Mouse (Mus musculus) cerebellum, adult 2 months (tissue): ENCODE results near the gene Man2a1. TPM values are rescaled to one million over a fixed set of nuclear protein-coding genes. Genes with fewer than 3 reads are reported as not detected.

Source experiments
- DNase-seq, 2 experiments: peaks; one replicate each; pipeline ENCODE4 v3.0.0; 2021
- H3K27ac ChIP-seq: fragments of 200-500 bp; 2 replicates; pipeline ENCODE4 v1.5.1; 2012; ENCODE audit warnings: low read length, control low read depth, inconsistent platforms; ENCODE audit not compliant: insufficient read depth
- H3K27me3 ChIP-seq: fragments of 200-500 bp; 2 replicates; pipeline ENCODE4 v1.6.1; 2012; ENCODE audit warnings: inconsistent platforms, mild to moderate bottlenecking, low read length, moderate library complexity; ENCODE audit not compliant: control insufficient read depth, insufficient read depth
- H3K4me1 ChIP-seq: fragments of 200-500 bp; 2 replicates; pipeline ENCODE4 v1.6.1; 2011; ENCODE audit warnings: low read length; ENCODE audit not compliant: control insufficient read depth, insufficient read depth
- H3K4me3 ChIP-seq: fragments of 200-500 bp; replicated peaks from 2 replicates; pipeline ENCODE3; 2011; ENCODE audit warnings: mild to moderate bottlenecking, low read depth, low read length, control low read depth; ENCODE audit not compliant: insufficient read depth
- CTCF ChIP-seq: fragments of 200-500 bp; IDR thresholded peaks from 2 replicates; pipeline ENCODE4 v1.5.1; 2011; ENCODE audit warnings: low read depth, mild to moderate bottlenecking, control low read depth, low read length, moderate library complexity, borderline replicate concordance; ENCODE audit not compliant: insufficient read depth
- POLR2A ChIP-seq: fragments of 200-500 bp; IDR thresholded peaks from 2 replicates; pipeline ENCODE4 v1.6.1; 2011; ENCODE audit warnings: low read length, control low read depth, borderline replicate concordance; ENCODE audit not compliant: insufficient read depth
- WGBS: fragments of 180-500 bp; shearing (Covaris S2); methylation state at CpG from one replicate; pipeline ENCODE4 v1.1.7; 2018; 5-methylcytosine and 5-hydroxymethylcytosine counted together
- polyA plus RNA-seq: library from polyadenylated mRNA; depleted of rRNA; stranded (reverse); fragments of >200 nt; gene quantifications from 2 replicates; pipeline ENCODE4 v1.2.3, GENCODE M21; 2012

The Man2a1 gene
- polyA plus RNA-seq, 1 experiment, result 5.7 TPM

GRCm38 (mm10) chr17:64621649-64622351 is 21.3 kb downstream of the Man2a1 start:
- WGBS, result 82% methylated on average over 9 of the region's 9 CpGs
- no peak for TF ChIP-seq POLR2A
- TF ChIP-seq CTCF, result no peak
- Histone ChIP-seq H3K4me3 (no peak overlapping the region), H3K4me1 (peaks cover 19% of the 10 kb centered on the region), H3K27me3 (no peaks in the 10 kb centered on the region), H3K27ac (no peak overlapping the region)
- DNase-seq, result no peak

GRCm38 (mm10) chr17:64622352-64622886 is 21.9 kb downstream of the Man2a1 start:
- TF ChIP-seq CTCF, result no peak
- TF ChIP-seq POLR2A, result no peak
- H3K27ac ChIP-seq, result no peak overlapping the region

GRCm38 (mm10) chr17:64624439-64624838 is 23.9 kb downstream of the Man2a1 start:
- WGBS, result 91% methylated on average over 15 of the region's 15 CpGs
- TF ChIP-seq CTCF, result no peak
- no peak for TF ChIP-seq POLR2A
- Histone ChIP-seq H3K4me1 (peaks cover 19% of the 10 kb centered on the region), H3K27me3 (no peaks in the 10 kb centered on the region), H3K27ac (no peak overlapping the region), H3K4me3 (no peak overlapping the region)
- no peak for DNase-seq

More at GRCm38 (mm10) chr17:64622352-64622886, 21.9 kb downstream of the Man2a1 start:
- Histone ChIP-seq H3K4me3 (no peak overlapping the region), H3K27me3 (no peaks in the 10 kb centered on the region), H3K4me1 (peaks cover 19% of the 10 kb centered on the region)
- WGBS, result 67% methylated on average over 11 of the region's 11 CpGs
- DNase-seq, result no peak

- no peak for DNase-seq
- WGBS, result 84% methylated on average over 5 of the region's 5 CpGs
- no peaks in the 10 kb centered on the region for H3K4me1 ChIP-seq
- no peak overlapping the region for H3K27ac ChIP-seq
- no peaks in the 10 kb centered on the region for H3K27me3 ChIP-seq
- H3K4me3 ChIP-seq, result no peak overlapping the region
- TF ChIP-seq CTCF (no peak), POLR2A (no peak)
These were observed 28.3 kb downstream of the Man2a1 start for GRCm38 (mm10) chr17:64628796-64629195.

GRCm38 (mm10) chr17:64629486-64629885 is 28.9 kb downstream of the Man2a1 start:
- Histone ChIP-seq H3K4me1 (no peaks in the 10 kb centered on the region), H3K27ac (no peak overlapping the region), H3K4me3 (no peak overlapping the region), H3K27me3 (no peaks in the 10 kb centered on the region)
- TF ChIP-seq POLR2A (no peak), CTCF (no peak)
- WGBS, result 72% methylated on average over 5 of the region's 5 CpGs
- DNase-seq, result no peak

- H3K4me3 ChIP-seq, result no peak overlapping the region
- no peak overlapping the region for H3K27ac ChIP-seq
- no peaks in the 10 kb centered on the region for H3K27me3 ChIP-seq
- no peak for TF ChIP-seq CTCF
- TF ChIP-seq POLR2A, result no peak
- H3K4me1 ChIP-seq, result no peaks in the 10 kb centered on the region
- DNase-seq, result no peak
- 97% methylated on average over 12 of the region's 12 CpGs for WGBS
These were observed 30.0 kb downstream of the Man2a1 start for GRCm38 (mm10) chr17:64630506-64630905.

GRCm38 (mm10) chr17:64637868-64638537 is 37.5 kb downstream of the Man2a1 start:
- WGBS, result 65% methylated on average over 8 of the region's 8 CpGs
- no peak for TF ChIP-seq CTCF
- TF ChIP-seq POLR2A, result no peak
- Histone ChIP-seq H3K27ac (no peak overlapping the region), H3K4me3 (no peak overlapping the region), H3K4me1 (no peaks in the 10 kb centered on the region), H3K27me3 (no peaks in the 10 kb centered on the region)
- DNase-seq, result no peak
